Mouse (Mus musculus) cerebellum, adult 9-11 months (tissue): ENCODE measurements around the gene B230118H07Rik.

Experiments used
- DNase-seq: peaks from one replicate; pipeline ENCODE4 v3.0.0; 2022

Gene B230118H07Rik

DNA sequence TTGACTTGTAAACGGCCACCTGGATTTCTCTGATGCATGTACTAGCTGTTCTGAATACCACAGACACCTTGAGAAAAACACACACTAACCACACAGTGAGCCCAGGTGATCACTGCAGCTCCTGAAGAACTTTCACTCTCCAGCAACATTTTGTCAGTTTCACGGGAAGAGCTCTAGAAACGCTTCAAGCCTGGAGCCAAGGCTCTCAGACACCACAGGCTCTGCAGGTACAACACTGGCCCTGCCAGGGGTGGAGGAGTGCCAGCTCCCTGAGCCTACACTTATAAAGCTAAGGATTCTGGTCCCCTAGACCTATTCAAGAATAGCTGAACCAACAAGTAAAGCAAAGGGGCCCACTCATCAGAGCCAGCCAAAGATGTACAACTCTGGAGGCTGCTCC, 67.9 kb downstream of the B230118H07Rik start:
- DNase-seq: peak; percentile 40

DNA sequence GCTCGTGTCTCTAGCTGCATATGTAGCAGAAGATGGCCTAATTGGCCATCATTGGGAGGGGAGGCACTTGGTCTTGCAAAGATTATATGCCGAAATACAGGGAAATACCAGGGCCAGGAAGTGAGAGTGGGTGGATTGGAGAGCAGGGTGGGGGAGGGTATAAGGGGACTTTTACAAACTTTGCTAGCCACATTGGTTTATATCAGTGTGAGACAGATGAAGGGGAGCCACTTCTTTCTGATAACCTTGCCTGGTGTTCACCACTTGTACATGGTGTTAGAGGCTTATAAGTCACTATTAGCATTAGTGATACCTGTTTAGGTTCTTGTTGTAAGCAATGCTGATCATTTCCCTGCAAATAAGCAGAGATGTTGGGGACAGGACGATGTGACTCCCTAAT, 68.4 kb downstream of the B230118H07Rik start:
- no peak for DNase-seq

DNA sequence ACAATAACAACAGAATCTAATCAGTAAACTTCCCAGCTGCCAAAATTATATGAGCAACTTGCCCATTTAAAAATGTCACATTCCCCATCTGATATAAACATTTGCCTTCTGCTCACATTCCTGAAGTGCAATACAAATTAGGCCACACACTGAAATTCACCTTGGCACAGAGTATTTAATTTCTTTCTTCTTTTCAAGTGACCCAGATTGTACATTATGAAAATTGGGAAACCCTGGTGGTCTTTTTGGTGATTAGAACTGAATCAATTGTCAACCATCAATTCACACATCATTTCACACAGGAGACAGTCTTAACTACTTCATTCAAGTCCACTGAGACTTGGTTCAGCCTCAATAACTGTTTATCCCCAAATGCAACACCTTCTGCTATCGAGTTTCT, 68.9 kb downstream of the B230118H07Rik start:
- DNase-seq: no peak

DNA sequence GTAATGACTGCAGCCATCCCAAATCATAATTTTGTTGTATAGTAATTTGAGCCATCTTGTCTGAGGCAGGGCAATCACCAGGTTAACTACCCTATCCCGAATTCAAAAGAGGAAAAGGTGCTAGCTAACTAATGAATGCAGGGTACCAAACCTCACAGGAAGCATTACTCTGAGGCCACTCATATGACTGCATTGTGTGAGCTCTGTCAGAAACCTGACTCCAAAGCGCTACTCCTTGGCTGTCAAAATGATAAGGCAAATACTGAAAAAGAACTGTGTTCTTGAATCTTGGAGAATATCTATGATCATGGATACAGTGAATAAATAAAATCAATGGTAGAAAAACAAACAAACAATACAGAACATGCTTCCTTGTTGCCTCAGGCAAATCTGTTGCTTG, 69.3 kb downstream of the B230118H07Rik start:
- no peak for DNase-seq

DNA sequence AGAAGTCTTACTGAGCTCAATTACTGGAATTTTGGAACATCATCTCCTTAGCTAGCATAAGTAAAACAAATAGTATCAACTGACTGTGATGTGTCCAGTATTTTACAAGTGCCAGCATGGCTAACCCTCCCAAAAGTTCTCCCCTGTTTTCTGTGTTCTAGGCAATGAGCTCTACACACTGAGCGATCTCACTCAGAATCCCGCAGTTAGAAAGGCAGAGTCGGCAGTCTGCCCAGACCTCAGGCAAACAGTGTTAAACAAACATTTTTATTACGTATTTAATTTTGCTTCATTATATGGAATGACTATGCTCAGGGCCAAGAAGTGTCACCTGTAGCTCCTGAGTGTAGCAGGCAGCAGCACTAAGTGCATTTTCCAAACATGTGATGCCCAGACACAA, 72.1 kb downstream of the B230118H07Rik start:
- DNase-seq: no peak

DNA sequence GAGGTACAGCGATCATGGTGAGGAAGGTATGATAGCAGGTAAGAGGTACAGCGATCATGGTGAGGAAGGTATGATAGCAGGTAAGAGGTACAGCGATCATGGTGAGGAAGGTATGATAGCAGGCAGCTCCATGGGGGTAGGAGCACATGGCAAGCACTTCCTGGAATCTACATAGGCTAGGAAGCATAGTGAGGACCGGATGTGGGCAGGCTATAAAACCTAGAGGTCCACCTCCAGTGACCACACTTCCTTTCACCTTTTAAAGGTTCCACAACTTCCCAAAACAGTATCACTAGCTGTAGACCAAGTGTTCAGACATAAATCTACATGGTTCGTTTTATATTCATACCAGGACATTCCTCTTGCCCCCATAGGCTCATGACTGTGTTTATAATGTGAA, 80.1 kb downstream of the B230118H07Rik start:
- no peak for DNase-seq

DNA sequence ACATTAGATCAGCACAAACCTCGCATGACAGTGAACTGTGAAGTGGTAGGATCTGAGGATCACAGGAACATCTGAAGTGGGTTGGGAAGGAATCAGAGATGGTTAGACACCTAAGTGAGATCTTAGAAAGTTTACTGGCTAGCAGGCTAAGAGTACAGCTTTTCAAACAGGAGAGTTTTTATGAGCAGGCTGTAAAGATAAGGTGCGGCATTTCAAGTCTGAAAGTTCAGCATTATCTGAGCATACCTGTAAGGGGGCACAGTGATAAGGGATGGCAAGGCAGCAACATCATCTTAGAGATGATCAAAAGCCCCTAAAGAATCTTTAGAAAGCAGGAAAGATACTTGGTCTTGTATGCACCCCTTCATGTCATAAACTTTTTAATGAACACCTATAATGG, 81.8 kb downstream of the B230118H07Rik start:
- DNase-seq: no peak

DNA sequence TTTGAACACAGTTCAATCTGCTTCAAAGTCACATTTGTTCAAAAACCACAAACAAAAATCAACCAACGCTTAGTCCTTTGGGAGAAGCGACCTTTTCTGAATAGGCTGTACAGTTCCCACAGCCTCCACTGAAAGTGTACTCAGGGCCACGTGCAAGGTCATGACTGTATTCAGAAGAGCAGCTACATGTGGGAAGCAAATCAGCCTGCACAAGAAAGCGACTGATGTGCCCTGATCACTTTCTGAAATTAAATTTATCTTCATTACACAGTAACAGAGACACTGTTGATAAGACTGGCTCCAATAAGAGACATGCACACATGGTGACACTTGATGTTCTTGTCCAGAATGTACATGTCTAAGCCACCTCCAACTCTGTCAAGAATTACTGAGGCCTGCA, 85.6 kb downstream of the B230118H07Rik start:
- DNase-seq: no peak

DNA sequence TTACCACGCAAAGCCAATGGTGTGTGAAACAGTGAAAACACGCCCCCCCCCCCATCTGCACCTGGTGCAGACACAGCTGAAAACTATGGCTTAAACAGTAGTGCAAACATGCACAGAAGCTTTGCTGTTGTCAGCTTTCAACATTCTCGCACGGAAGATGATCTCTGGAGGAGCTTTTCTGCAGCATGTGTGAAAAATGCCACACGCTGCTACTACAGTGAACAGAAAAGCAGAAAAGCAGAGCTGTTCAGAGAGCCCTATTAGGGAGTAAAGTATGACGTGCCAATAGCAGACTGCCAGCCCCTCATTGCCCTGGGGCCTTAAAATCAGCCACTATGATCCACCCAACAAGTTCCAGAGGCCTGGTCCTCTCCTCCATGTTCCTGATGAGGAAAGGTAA, 86.1 kb downstream of the B230118H07Rik start:
- no peak for DNase-seq

DNA sequence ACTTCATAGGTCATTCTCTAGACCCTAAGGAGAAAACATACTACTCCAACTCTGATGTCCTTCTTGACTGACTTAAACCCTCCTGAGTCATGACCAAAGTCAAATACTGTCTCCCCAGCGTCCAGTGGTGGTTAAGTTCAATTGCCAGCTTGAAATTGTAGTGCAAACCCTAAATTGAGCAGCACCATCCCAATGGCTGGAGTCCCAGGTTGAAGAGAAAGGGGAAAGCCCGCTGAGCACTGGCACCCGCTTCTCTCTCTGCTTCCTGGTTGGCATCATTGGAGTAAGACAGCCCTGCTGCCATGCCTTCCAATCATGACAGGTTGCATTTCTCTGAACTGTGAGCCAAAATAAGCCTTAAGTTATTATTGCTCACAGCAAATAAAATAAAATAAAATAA, 89.9 kb downstream of the B230118H07Rik start:
- no peak for DNase-seq

DNA sequence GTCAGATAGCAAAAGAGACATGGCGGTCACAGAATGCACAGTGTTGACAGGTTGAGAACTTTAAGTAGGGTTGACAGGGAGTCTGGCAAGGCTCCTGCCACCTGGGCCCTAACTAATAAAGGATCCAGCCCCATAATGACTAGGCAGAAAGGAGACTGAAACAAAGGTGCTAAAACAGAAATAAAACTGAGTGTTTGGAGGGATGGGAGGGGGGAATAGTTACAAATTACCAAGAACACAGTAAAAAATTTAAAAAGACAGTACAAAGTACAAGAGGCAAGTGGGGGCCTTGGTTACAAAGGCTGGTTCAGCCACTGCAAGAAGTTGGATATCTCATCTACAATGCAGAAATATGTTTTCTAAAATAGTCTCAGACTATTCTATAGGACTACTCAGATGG, 93.4 kb downstream of the B230118H07Rik start:
- DNase-seq: no peak

DNA sequence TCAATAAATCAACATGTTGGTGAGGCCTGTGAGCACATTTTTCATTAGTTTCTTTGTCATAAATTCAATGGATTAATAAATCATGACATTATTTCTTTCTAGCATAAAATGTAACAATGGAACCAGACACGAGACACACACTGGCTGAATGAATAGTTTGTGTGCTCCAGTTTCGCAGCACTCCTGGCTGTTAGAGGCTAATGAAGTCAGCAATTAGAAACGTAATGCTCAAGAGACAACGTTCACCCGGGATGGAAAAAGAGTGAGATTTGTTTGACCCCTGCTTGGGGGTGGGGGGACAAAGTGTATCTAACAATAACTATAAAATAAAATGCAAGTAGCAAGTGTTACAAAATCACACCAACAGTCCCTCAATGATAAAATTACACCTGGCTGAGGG, 95.5 kb downstream of the B230118H07Rik start:
- no peak for DNase-seq

DNA sequence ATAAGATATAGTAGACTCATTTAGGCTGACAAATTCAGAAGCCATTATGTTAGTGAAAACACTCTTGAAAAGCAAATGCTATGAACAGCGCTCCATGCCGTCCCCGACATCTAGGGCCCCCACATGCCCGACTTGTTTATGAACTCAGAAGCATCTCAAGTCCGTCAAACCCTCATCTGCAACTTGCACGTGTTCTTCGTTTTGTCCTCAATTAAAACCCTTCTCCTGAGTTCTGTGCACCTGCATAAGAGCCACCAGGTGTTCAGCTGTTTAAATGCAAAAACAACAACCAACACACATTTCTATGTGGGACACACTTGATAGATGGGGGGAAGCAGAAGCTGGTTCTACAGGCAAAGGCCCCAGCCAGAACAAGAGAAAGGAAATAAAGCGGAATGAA, 97.0 kb downstream of the B230118H07Rik start:
- DNase-seq: no peak

DNA sequence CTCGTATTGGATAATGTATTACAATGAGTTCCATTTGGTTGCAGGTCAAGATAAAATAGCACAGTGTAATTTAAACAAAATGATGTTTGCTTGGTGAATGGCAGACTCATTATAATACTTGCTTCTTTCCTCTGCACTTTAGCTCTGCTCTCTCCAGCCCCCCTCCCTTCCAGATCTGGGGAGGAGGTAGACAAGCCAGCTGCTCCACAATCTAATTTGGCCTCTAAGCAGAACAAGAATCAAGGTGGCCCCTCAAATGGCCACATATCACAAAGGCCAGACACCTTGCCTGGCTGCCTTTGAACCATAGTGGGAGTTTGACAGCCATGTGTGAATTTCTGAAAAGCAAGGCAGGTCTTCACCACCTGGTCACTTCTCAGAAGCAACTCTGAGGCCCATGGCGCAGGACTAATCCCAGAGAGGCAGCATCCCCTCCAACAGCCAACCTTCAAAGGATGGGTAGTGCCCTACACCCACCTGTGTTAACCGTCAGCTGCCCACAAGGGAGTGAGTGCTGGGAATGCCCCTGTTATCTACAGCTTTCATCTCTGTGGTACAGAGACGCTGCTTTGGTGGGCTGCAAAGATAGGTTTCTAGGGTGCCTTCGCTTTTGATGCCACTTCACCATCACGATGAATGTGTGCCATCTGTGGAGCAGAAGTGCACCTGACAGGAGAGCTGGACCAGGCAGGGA, 98.2 kb downstream of the B230118H07Rik start:
- no peak for DNase-seq

DNA sequence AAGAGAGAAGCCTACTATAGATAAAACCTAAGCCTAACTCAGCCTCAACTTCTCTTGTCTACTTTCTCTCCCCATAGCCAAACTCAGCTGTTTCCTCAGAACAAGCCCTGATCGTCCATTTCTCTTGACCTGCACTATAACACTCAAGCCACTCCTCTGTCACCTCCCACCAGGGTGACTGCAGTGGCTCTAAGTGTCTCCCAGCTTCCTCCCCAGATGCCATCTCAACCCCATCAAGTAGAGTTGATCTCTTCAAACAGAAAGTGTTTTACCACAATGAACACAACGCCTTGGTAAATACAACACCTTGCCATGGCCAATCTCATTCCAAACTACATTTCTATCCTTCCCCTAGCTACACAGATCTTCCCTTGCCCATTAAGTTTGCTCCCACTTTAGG, 99.2 kb downstream of the B230118H07Rik start:
- no peak for DNase-seq

DNA sequence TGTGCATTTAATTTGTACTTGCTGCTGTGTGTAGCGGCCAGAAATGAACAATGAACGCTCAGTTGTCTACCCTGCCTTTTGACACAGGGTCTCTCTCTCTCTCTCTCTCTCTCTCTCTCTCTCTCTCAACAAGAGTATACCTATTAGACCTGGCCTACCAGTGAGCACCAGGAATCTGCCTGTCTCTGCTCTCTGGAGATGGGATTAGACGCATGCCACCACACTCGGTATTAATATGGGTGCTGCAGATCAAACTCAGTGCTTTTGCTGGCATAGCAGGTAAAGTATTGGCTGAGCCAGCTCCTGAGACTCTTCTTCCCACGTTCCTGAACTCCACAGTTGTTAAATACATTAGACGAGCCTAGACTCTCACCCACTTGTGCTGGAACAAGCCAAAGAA, 100.5 kb downstream of the B230118H07Rik start:
- no peak for DNase-seq

DNA sequence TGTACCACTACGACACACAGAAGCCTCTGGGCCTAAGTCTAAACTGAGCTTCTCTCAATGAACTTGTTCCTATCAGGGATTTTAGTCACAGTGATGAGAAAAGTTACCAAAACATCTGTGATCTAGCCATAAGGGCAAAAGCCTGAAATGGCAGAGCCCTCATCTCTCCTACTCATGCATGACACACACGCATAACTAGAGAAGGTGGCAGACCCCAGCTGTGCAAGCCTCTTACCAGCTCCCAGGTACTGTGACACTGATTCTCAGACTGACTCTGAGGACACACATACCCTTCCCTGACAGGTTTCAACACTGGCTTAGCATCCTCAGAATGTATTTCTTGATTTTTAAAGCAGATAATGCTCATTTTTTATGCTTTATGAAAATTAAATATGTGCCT, 103.7 kb downstream of the B230118H07Rik start:
- no peak for DNase-seq

DNA sequence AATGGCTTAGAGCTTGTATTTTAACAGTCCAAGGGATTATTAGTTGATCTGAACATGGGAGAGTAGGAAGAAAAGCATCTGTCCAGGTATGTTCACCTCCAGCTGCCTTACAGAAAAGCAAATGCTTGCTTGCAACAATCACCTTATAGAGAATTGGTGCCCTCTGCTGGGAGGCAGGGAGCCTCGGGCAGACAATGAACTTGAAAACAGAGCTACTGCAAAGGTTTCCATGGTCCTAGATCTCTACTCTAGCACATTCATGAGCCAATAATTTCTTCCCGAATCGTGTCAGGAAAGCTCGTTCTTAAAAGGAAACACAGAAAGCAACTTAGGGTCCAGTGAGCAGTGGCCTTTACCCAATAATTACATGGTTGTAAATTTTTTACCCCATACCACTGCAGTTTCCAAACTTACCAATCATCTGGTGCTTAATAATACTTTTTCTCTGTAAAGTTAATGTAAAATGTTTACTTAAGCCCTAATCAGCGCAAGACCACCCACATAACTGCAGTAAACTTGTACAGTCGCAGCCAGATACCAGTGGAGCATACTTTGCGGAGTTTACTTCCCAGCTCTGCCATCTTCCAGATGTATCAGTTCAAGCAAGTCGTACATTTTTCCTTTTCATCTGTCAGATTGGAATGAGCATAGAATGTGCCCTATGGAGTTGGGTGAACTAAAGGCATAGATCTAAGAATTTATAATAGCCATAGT, 105.5 kb downstream of the B230118H07Rik start:
- DNase-seq: no peak

DNA sequence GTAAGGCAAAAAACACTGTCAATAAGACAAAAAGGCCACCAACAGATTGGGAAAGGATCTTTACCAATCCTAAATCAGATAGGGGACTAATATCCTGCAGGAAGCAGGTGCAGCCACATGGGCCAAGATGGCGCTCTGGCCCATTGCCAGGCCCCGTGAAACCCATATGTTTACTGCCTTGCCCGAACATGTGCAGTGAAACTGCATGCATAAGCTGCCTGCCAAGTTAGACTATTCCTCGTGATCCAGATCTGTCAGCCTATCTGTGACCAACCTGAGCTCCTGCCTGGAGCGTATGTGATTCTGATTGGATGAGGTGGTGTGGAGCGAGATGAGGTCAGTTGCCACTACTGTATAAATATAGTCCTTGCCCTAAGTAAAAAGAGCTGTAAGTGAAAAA, 112.4 kb downstream of the B230118H07Rik start:
- DNase-seq: peak; percentile 68

DNA sequence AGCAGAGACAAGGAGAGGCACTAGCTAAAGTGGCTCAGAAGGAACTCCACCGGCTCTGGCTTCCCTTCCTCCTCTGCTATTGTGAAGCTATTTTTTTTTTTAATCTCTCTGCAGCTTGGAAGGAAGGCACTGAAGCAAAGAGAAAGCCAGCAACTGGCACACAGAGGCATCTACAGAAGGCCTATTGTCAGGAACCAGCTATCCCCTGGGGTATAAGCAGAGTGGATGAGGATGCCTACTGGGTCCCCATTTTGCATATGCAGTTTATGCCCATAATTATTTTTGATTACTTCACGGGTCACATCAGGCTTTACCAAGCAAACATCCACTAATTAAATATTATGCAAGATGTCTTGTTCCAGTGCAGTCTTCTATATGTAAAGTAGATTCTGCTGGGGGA, 115.6 kb downstream of the B230118H07Rik start:
- DNase-seq: no peak

DNA sequence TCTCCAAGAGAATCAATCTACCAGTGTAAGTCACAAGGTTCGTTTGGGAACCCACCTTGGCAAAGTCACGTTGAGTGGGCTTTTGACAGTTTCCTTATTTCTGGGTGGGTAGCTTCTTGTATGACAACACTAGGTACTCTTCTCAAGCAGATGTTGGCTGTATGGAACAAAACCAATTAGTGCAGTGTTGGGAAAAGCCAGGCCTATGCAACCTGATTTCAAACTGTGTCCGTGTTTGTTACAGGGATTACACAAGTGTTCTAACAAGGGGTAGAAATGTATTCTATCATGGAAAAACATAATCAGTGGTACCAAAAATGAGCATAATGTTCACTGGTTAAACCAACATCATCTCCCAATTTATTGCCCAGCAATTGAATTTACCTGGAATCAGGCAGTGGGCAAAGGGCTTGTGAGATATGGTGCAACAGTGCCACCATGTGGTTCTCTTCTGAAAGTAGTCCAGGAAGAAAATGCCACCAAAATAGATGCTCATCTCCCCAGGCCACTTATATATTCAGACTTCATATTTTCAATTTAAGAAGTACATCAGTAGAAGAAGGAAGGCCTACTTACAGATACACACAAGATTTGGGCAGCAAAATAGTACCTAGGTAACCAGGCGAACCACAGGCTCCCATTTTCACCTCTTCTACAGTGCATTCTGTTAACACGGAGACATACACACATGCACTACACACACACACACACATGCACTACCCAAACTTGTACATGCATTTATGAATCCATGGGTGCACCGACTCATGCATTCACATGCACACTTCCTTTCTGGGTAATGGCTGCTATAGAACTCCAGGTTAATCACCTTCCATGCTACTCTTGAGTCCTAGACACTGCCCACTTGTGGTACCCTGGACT, 123.6 kb downstream of the B230118H07Rik start:
- peak; percentile 39 for DNase-seq

DNA sequence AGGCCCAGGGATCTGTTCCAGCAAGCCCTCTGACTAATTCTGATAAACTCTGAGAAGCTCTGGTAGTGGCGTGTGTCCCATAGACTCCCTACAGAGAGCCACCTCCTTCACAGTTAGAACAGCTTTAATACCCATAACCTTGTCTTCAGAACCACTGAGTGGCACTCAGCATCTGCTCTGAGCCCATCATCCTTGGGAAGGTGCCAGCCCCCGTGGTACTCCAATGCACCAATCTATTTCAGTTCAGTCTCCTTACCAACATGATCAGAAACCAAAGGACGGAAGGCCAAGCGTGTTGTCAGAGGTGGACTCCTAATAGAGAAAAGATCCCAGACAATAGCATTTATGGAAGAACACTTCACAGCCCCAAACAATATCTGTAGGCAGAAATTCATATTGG, 124.2 kb downstream of the B230118H07Rik start:
- DNase-seq: peak; percentile 5

DNA sequence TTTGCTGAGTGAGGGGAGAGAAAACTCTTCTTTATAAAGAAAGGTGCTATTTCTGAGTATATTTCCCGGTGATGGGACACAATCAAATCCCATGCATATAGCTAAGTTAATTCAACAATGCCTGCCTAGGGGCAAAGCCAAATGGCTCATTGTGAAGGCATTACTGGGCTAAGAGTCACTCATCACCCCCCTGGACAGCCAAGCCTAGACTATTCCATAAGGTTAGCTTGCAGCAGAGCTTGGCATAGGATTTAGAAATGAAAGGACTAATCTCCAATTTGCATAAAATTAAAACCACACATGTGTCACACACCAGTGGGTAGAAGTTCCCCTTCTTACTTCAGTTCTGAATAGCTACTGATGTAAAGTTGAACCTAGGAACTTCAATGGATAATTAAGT, 128.8 kb downstream of the B230118H07Rik start:
- DNase-seq: no peak

DNA sequence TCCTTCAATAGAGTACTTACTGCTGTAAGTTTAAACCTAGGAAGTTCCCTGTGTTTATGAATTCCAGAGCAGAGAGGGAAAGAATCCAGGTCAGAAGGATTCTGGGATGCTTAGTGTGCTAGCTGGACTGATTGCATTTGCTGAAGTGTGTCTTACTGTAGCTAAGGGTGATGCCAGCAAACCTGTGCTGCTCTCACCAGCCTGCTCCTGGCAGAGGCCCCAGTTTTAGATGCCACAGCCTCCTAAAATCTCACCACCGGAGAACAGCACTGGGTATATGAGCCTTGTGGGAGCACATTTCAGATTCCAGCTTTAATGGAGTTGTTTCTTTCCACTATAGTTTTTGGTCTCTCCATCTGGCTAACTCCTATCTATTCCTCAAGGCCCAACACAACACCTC, 129.4 kb downstream of the B230118H07Rik start:
- DNase-seq: peak; percentile 28
